Mouse (Mus musculus) G1E (cell line): ENCODE data around the gene Nck2. TPM values are rescaled to one million over a fixed set of nuclear protein-coding genes. Genes with fewer than 3 reads are reported as not detected.

Source experiments
- ATAC-seq: 2 replicates; pipeline ENCODE4 v1.8.0; 2016; ENCODE audit warnings: mild to moderate bottlenecking; ENCODE audit not compliant: insufficient number of reproducible peaks, poor library complexity, low FRiP score, severe bottlenecking; ENCODE audit errors: extremely low read depth
- DNase-seq: peaks from one replicate; pipeline ENCODE4 v3.0.0; 2012; ENCODE audit warnings: low spot score
- H3K27me3 ChIP-seq: 2 replicates; pipeline ENCODE4 v1.6.1; 2012; ENCODE audit warnings: mild to moderate bottlenecking, low read length, inconsistent platforms; ENCODE audit not compliant: insufficient read depth
- H3K36me3 ChIP-seq: replicated peaks from 2 replicates; pipeline ENCODE3; 2012; ENCODE audit warnings: mild to moderate bottlenecking, inconsistent platforms
- H3K4me1 ChIP-seq: 2 replicates; pipeline ENCODE4 v1.6.1; 2012; ENCODE audit warnings: low read depth, low read length, inconsistent platforms, mixed read lengths; ENCODE audit not compliant: insufficient read depth
- H3K4me3 ChIP-seq: 2 replicates; pipeline ENCODE4 v1.5.1; 2012; ENCODE audit warnings: low read depth, mild to moderate bottlenecking, inconsistent platforms, low read length, moderate library complexity, mixed read lengths
- H3K9me3 ChIP-seq: replicated peaks from 2 replicates; pipeline ENCODE4 v1.6.1; 2012; ENCODE audit warnings: inconsistent platforms
- CTCF ChIP-seq: IDR thresholded peaks from 2 replicates; pipeline ENCODE4 v1.5.1; 2012; ENCODE audit warnings: low read depth, low read length, inconsistent platforms, mixed read lengths
- GATA1 ChIP-seq: IDR thresholded peaks from 2 replicates; pipeline ENCODE4 v1.6.1; 2012; ENCODE audit warnings: borderline replicate concordance, low read length, inconsistent platforms, mixed read lengths
- GATA2 ChIP-seq: IDR thresholded peaks from 2 replicates; pipeline ENCODE4 v1.6.1; 2012; ENCODE audit warnings: low read depth, low read length, inconsistent platforms, borderline replicate concordance
- POLR2AphosphoS5 ChIP-seq: IDR thresholded peaks from 2 replicates; pipeline ENCODE4 v1.6.1; 2012; ENCODE audit warnings: low read depth, low read length, inconsistent platforms; ENCODE audit not compliant: insufficient replicate concordance
- TAL1 ChIP-seq: conservative IDR thresholded peaks from 2 replicates; pipeline ENCODE4 v1.6.1; 2012; ENCODE audit warnings: low read depth, low read length, inconsistent platforms, mixed read lengths
- polyA plus RNA-seq: library from polyadenylated mRNA; stranded (reverse); fragments of >175 nt; gene quantifications from 2 replicates; pipeline ENCODE4 v1.2.3, GENCODE M21; 2012
- total RNA-seq, 2 experiments: library from RNA; stranded (forward) in 1 of 2; stranded (reverse) in 1 of 2; fragments of 200-1000 nt in 1 of 2; fragments of >200 nt in 1 of 2; fragmentation: Nextera tagmentation in 1 of 2; gene quantifications; 2 replicates each; pipeline ENCODE4 v1.2.3; 2014 to 2017

The Nck2 gene
- total and polyA plus RNA-seq, 3 experiments: 45.3 to 101 (median 54.4) TPM

DNA sequence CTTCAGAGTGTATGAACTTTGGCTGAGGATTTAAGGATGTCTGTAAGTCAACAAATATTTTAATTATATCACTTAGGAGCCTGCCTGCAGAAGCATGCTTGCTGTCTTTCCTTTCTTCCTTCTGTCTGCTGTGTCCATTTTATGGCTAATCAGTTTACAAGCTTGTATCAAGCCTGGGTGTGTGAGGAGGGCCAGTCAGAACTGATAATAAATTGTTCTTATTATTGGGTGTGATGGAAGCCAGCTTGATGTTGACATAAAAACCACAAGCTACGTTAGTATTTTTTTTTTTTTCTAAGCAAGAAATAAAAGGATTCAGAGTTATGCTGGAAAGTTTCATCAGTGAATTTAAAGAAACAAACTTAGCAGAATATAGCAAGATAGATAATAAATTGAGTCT lies 10.8 kb downstream of the Nck2 start:
- no peak overlapping the region for H3K4me3 ChIP-seq
- TF ChIP-seq GATA2 (no peak), POLR2AphosphoS5 (no peak), CTCF (no peak), GATA1 (no peak), TAL1 (no peak)
- no peak for ATAC-seq
- H3K36me3 ChIP-seq: peaks cover 47% of the 10 kb centered on the region
- no peak for DNase-seq
- no peaks in the 10 kb centered on the region for H3K27me3 ChIP-seq
- H3K9me3 ChIP-seq: no peaks in the 10 kb centered on the region
- H3K4me1 ChIP-seq: peaks cover 87% of the 10 kb centered on the region

DNA sequence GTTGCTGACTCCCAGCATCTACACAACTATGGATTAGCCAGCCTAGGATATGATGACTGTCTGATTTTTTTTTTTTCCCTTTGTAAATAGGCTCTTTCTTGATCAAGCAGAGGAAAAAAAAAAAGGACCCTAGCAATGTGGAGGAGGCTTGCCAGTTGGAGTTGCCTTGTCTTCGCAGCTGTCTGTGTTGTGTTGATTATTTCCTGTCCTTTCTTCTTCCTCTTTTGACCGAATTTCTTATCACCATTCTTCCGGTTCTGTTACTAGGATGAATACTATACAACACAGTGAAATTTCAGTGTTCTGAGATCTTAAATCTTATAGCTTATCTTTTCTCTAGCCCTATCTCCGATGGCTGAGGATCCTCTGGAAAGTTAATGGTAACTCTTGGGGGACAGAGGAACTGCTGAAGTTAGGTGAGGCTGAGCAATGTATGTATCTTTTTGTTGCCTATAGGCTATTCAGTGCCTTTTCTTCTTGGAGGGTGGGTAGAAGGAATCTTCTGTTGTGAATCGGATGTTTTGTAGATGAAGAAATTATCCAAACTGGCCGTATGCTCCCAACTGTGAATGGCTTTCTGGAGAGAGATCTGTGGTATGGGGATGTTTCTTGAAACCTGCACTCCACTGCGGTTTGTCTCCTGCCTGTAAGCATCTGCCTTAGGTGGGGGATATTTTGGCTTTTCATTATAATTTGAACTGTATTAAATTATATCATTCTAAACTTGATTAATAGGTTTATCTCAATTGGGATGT lies 12.8 kb downstream of the Nck2 start:
- no peaks in the 10 kb centered on the region for H3K9me3 ChIP-seq
- peaks cover 81% of the 10 kb centered on the region for H3K4me1 ChIP-seq
- H3K36me3 ChIP-seq: peaks cover 49% of the 10 kb centered on the region
- ATAC-seq (peak; percentile 74), DNase-seq (peak; percentile 40)
- TF ChIP-seq GATA2 (no peak), TAL1 (peak; percentile 59)
- peak overlapping the region; percentile 31; the same call in 1 of the 2 replicates for H3K4me3 ChIP-seq
- no peaks in the 10 kb centered on the region for H3K27me3 ChIP-seq

DNA sequence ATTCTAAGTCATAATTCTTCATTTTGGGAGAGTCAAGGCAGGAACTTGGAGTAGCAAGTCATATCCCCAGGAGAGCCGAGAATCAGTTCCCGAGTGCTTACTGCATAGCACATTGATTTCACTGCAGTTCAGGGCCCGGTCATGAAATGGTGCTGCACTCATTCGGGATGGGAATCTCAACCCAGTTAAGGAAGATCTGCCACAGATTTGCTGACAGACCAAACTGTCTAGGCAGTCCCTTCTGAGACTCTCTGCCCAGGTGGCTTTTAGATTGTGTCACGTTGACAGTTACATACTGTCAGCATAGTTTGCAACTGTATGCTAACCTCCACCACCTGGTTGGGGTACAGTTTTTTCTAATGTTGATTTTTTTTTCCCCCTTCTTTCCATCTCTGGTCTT lies 16.1 kb downstream of the Nck2 start:
- Histone ChIP-seq H3K9me3 (no peaks in the 10 kb centered on the region), H3K36me3 (peaks cover 39% of the 10 kb centered on the region), H3K4me1 (peaks cover 83% of the 10 kb centered on the region), H3K4me3 (no peak overlapping the region), H3K27me3 (no peaks in the 10 kb centered on the region)
- DNase-seq: no peak
- no peak for TF ChIP-seq POLR2AphosphoS5
- TF ChIP-seq GATA1: no peak
- TF ChIP-seq TAL1: no peak
- TF ChIP-seq GATA2: no peak
- no peak for TF ChIP-seq CTCF
- ATAC-seq: no peak

DNA sequence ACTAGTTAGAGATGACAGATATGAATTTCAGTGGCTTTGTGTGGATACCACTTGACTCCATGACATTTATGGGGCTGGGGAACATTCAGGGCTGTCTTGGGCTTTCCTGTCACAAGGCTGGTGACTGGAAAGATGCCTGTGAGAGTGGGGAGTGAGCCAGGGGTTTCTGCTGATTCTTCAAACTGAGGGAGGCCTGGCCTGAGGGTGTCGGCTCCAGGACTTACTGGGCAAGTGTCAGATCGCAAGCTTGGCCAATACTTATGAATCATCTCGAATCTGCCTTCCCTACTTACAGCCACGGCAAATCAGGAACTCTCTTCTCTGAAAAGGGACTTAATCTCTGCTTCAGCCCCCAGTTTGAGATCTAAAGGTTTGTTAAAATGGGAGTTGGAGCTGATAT lies 18.3 kb downstream of the Nck2 start:
- Histone ChIP-seq H3K4me1 (peaks cover 88% of the 10 kb centered on the region), H3K4me3 (no peak overlapping the region), H3K36me3 (peaks cover 45% of the 10 kb centered on the region), H3K9me3 (no peaks in the 10 kb centered on the region), H3K27me3 (no peaks in the 10 kb centered on the region)
- no peak for ATAC-seq
- no peak for DNase-seq
- no peak for TF ChIP-seq GATA1
- TF ChIP-seq TAL1: no peak
- no peak for TF ChIP-seq GATA2

DNA sequence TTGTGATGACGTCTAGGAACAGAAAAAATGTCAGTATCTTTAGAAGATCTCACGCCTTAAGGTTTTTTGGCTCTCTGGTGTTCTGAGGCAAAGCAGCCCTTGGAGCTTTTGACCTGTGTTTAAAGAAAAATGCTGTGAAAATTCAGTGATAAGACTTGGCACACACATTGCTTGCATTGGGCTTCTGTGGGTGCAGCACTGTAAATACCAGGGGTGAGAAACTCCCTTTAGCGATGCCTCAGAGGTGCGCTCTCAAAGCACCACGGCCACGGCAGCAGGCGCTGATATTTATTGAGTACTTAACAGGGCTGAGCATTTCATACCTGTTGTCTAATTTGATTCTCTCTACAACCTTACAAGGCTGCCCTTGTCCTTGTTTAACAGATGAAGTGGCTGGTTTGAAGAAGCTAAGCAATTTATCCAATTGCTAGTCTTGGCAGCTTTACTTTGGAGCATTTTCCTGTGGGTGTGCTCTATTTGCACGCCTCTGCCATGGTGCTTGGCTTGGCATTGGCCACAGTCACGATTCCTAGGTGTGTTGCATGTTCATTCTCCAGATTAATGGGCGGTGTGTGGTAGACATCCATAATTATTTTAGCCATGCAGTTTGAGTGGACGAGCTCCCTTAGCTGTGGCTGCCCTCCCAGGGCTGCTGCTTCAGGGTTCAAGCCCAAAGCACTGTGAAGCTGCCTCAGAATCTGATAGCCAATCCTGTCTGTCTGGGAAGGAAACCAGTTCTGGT lies 19.7 kb downstream of the Nck2 start:
- DNase-seq: no peak
- Histone ChIP-seq H3K36me3 (peaks cover 48% of the 10 kb centered on the region), H3K9me3 (no peaks in the 10 kb centered on the region), H3K27me3 (no peaks in the 10 kb centered on the region), H3K4me3 (no peak overlapping the region), H3K4me1 (peaks cover 88% of the 10 kb centered on the region)
- no peak for ATAC-seq
- TF ChIP-seq GATA1 (no peak), GATA2 (no peak), POLR2AphosphoS5 (no peak), TAL1 (no peak), CTCF (no peak)

DNA sequence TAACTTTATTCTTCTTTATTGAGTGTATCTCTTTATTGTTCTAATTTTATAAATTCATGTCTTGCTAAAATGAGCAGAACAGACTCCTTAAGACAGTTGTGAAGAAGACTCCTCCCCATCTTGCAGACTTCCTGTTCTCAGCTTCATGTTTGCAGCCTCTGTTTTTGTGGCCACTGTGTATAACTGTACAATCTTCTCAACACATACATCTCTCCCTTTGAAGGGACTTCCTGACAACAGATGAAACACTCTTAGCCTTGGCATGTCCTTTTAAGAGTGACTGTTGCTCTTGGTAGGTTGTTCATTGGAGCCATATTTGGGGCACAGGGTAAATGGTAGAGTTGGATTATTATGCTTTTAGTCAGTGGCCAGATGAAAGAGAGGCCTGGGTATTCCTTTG lies 20.6 kb downstream of the Nck2 start:
- TF ChIP-seq CTCF: no peak
- TF ChIP-seq GATA2: no peak
- TF ChIP-seq TAL1: no peak
- no peak for TF ChIP-seq GATA1
- TF ChIP-seq POLR2AphosphoS5: no peak
- DNase-seq (no peak), ATAC-seq (no peak)
- peaks cover 89% of the 10 kb centered on the region for H3K4me1 ChIP-seq
- no peak overlapping the region for H3K4me3 ChIP-seq
- H3K36me3 ChIP-seq: peaks cover 53% of the 10 kb centered on the region
- H3K9me3 ChIP-seq: no peaks in the 10 kb centered on the region
- H3K27me3 ChIP-seq: no peaks in the 10 kb centered on the region
